Mouse (Mus musculus): Measurements from ENCODE around the gene Notch1.

Notch1 gene

DNA sequence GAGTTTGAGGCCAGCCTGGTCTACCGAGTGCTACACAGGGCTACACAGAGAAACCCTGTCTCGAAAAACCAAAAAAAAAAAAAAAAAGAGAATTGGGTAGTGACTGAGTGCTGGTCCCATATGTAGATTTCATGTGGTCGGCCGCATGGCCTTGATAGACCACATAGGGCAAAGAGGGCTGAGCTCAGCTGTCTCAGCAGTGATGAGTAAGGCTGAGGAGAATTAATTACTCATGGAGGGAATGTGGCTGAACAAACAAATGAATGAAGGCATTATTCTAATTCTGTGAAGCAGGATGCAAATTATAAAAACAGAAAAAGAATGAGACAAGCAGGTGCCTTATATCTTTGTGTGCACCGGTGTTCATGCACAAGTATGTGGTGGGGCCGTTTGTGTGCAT, 15.4 kb upstream of the Notch1 start:
- DNase-seq (ENCODE audit: low spot score in 2 of 2), result no peak

DNA sequence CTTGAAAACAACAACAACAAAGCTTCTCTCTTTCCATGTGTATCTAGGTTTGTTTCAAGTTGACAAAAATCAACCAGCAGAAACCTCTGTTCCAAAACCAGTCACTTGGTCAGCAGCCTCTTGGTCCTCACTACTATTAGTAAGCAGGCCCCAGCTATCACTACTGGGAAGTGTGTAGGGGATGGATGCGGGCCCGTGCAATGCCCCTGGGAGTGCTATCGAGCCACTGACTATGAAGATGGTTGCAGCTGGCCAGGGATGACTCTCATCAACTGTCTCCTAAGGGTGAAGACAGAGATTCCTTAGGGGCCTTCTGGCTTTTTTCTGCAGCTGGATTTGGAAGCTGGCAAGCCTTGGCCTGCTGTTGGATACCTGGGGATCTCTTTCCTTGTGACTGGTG, 13.4 kb upstream of the Notch1 start:
- DNase-seq (ENCODE audit: low spot score in 2 of 2), result no peak

GRCm38 (mm10) chr2:26529221-26529805, 12.8 kb upstream of the Notch1 start:
- DNase-seq (ENCODE audit: low spot score in 2 of 2), result no peak

DNA sequence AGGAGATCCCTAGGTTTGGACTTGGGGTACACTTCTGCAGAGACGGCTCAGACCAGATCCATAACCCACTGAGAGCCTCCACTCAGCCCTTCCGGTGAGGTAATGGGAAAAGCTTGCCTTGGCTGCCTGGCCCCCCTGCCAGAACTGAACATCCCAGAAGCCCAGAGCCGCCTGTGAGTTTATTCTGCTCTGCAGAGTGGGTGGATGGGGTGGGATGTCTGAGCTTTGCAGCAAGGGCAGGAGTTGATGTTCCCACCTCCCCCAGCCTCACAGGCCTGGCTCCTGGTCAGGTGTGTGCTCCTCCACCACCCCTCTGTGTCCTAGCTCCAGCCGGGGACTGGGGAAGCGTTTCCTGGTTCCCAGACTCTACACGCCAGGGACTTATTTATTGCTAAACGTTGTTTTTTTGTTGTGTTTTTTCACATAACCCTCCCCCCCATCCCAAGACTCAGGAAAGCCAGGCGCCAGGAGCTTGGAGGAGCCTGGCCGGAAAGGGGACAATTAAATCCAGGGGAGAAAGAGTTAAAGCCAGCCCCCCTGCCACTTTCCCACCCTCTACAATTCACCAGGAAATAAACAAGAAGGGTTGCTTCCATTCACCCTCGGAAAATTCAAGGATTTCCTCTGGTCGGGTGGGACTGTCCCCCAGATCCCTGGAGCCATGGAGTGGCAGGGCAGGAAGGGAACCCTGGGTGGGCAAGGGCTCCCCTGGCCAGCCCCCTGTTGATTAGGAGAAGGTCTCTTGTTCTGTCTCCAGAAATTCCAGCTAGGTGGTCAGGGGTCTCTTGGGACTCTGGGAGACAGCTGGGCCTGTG, 10.2 kb upstream of the Notch1 start:
- DNase-seq (ENCODE audit: low spot score in 2 of 2), result no peak

DNA sequence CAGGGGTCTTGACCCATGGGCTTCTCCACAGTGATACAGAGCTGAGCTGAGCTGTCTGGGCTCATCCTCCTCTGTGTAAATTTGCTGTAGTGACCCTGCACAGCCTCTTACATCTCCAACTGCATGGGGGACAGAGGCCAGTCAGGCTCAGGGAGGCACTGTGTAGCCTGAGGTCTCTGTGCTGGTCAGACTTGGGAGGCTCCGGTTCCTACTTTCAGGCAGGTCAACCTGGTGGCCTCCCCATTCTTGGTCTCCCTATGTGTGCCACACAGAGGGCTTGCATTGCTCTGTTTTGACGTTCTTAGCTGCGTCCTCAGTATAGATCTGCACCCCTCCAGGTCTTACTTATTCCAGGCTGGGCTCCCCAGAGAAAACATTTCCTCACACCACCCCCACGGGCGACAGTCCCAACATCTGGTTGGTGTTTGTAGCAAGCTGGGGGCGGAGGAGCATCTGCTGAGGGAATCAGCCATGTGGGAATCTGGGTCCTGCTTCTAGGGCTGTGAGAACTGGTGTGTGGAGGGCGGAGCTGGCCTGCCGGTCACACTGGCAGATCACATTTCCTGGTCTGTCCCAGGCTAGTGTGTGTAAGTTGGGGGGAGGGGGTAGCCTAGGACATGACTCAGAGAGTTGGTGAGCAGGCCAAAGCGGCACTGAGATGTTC, 9.0 kb upstream of the Notch1 start:
- peak in 1 of 2 experiments; percentile 50 for DNase-seq (ENCODE audit: low spot score in 2 of 2)

DNA sequence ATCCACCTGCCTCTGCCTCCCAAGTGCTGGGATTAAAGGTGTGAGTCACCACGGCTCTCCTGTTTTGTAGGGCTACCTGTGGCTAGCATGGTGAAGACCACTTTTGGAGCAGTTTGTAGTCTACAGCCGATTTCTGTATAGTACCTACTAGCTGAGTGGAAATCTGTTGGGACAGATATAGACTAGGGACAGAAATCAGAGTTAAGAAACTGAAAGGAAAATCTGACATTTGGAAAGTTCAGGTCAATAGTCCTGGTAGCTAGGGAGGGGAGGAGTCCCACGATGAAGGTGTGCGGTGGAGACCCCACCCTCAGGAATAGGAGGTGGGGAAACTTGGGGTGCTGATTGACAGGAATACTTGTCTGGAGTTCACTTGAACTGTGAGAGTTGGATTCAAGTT, 5.9 kb upstream of the Notch1 start:
- DNase-seq (ENCODE audit: low spot score in 2 of 2), result no peak

DNA sequence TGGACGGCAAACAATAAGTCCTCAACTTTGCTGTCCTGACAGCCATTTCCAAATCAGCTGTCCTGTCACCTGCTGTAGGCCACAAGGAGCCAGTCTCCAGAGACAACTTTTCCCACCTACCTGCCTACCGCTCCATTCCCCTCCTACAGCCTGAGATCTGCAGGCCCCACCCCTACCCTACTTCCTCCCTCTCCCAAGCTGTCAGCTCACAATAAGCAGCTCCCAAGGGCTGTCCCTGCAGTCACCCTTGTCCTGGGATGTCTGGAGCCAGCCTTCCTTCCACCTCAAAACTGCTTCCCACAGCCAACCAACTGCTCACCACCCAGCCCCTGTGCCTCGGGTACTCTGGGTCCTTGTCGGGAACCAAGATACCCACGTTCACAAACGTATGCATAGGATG, 3.3 kb upstream of the Notch1 start:
- no peak for DNase-seq (ENCODE audit: low spot score in 2 of 2)

- DNase-seq (ENCODE audit: low spot score in 2 of 2), result no peak
Observed at GRCm38 (mm10) chr2:26516987-26517386, 524 bp upstream of the Notch1 start.

GRCm38 (mm10) chr2:26515335-26515734, 1.1 kb downstream of the Notch1 start:
- no peak for DNase-seq (ENCODE audit: low spot score in 2 of 2)

DNA sequence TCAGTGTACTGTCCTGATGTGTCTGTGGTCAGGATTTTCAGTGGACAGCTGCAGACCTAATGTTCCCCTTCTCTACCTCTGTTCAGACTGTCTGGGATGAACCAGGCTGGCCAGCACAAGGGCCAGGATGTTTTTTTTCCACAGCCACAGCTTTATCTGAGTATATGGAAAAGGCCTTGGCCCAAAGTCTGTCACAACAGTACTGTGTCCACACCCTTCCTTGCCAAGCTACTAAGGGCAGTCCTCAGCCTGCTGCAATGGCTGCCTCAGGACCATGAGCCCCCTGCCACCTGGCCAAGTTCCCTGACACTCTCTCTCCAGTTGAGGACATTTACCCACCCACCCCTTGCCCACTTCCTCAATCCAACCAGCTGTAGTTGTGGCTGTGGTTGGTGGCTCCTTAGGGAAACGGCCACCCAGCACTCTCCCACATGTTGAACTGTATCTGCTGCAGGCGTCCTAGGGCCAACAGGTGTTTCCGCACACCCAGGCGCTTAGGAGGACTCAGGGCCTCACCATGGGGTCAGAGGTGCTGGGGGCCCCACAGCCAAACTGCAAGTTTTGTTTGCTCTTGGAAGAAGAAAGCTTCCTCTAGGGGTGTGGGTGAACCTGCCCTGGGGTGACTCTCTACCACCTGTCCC, 3.2 kb downstream of the Notch1 start:
- no peak for DNase-seq (ENCODE audit: low spot score in 2 of 2)

GRCm38 (mm10) chr2:26508661-26509060, 7.8 kb downstream of the Notch1 start:
- DNase-seq (ENCODE audit: low spot score in 2 of 2), result no peak

DNA sequence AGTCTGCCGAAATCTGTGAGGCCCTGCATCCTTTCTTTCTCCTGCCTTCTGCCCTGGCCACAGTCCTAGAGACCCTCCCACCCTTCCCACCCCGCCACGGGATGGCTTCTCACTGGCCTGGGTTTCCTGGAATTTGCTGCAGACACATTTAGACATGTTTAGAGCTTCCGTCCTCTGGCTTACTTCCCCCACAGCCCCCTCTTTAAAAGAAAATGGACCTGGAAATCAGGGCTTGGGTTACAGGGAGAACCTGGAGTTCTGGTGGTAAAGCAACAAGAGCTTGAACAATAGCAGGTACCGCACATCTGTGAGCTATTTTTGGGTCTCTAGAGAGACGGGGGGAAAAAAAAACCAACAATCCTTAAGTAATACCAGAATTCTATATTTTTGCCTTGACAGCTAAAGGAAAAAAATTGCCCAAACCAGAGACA, 8.5 kb downstream of the Notch1 start:
- no peak for DNase-seq (ENCODE audit: low spot score in 2 of 2)

DNA sequence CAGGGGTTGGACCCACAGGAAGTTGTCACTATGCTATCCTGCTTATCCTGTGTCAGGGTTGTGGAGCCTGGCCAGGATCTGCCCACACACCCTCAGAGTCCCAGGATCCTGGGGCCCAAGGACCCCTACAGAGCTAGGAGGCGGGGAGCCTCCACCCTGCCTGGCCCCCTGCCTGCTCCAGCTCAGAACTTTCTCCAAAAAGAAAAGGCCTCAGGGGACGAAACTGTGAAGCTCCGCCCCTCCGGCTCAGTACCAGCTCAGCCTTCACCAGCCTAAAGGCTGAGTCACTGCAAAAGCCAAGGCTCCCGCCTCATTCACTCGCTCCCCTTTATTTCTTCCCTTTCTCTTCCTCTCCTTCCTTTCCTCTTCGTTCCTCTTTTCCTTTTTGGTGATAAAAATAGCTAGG, 9.0 kb downstream of the Notch1 start:
- DNase-seq (ENCODE audit: low spot score in 2 of 2), result no peak

DNA sequence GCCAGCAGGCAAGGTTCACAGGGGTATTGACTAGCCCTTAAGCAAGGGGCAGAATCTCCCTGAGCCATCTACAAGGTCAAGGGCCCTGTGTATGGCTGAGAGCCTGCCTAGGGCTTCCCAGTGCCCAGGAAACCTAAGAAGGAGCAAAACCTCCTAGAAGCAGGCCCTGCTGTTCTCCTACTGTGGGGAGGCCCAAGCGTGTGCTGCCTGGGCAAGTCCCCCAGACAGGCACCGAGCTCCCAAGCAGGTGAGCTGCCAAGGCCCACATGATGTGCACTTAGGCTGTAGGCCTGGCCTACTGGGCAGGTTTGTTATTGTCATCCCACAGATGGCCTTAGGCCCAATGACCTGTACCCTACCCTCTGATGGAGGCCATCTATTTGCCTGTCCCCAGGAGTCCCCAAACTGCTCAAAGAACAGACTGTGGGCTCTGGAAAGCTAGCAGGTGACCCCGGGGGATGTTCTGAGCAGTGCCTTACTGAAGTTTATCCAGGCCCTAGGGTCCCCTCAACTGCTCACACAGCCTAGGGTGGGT, 9.7 kb downstream of the Notch1 start:
- DNase-seq (ENCODE audit: low spot score in 2 of 2), result no peak

DNA sequence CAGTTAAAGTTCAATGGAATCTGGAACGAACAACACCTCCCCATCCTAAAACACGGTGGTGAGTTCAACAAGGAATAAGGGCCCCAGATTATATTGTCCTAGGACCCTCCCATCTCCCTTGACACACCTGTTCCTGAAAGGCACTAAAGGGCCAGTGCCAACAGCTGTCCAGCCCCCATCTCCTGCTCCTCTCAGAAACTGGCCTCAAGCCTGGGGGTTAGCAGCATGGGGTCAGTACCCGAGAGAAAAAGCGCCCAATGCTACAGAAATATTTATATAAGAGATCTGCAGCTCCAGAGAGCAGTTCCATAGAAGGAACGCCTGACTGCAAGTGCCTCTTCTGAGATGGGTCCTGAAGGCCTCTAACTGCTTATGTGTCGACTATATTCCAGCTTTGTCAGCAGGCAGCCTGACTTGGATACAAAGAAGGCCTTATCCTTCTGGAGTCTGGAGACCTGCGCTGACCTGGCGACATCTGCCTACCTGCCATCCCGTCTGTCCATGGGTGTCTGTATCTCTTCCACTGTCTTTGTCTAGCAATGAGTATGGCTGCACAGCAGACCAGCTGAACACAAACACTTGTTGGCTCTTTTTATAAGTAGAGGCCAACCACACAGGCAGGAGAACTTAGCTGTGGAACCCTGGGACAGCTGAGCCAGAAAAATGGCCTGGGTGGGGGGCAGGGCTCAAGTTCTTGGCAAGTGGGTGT, 11.5 kb downstream of the Notch1 start:
- peak in 1 of 2 experiments; percentile 3 for DNase-seq (ENCODE audit: low spot score in 2 of 2)

- DNase-seq (ENCODE audit: low spot score in 2 of 2), result no peak
Observed at GRCm38 (mm10) chr2:26503661-26504575, 12.5 kb downstream of the Notch1 start.

GRCm38 (mm10) chr2:26502863-26503631, 13.4 kb downstream of the Notch1 start:
- peak in 1 of 2 experiments; percentile 4 for DNase-seq (ENCODE audit: low spot score in 2 of 2)

DNA sequence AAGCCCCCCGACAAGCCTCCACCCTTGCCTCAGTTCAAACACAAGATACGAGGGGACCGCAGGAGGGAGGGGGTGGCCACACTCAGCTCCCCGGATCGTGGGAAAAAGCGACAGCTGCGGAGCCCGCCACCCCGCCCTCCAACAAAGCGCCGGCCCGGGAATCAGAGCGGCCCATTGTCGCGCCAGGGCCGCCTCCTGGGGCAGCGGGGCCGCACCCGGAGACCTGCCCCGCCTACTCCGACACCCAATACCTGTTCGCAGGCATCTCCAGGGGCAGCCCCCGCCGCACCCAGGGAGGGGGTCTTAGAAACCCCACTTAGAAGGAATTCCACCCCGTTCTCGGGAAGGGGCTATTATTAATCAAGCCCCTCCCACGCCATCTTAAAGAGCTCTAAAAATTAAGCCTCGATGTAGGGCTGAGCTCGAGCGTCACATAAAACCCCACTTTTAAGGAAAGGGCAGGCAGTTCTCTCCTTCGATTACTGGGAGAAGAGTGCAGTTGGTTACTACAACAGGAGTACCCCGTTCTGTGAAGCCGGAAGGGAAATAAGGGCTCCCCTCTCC, 14.1 kb downstream of the Notch1 start:
- DNase-seq (ENCODE audit: low spot score in 2 of 2), result no peak

GRCm38 (mm10) chr2:26501651-26502141, 14.8 kb downstream of the Notch1 start:
- no peak for DNase-seq (ENCODE audit: low spot score in 2 of 2)
